Mouse (Mus musculus): ENCODE measurements around the gene Il7r. TPM values are rescaled to one million over a fixed set of nuclear protein-coding genes. Genes with fewer than 3 reads are reported as not detected.

Gene Il7r
- polyA plus RNA-seq, 1 experiment from 2014 or later: 0.13 TPM

DNA sequence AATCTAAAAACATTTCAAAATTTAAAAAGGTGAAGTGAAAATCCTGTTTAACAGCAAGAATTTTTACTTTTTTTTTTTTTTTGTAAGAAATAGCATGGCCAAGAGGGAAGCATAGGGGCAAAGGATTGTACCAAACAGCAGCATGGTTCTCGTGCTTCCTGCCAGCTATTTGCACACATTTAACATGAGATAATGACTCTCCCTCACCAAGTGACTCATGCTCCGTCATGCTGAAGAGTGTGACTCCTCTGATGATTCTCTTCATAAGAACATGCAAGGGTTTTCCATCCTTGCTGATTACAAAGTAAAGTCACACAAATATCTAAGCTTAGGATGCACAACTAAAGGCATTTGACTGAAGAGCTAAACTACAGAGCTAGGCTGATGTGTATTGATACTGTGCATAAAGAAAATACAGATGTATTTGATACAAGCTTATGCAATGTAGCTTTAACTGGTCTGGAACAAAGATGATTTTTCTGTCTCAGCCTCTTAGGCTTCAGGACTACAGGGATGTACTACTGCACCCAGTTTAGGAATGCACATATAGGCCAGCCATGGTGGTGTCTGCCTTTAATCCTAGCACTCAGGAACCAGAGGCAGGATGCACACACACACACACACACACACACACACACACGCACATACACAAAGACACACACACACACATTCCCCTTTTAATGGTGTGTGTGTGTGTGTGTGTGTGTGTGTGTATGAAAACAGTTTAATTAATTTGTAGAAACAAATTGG, 1.6 kb downstream of the Il7r start:
- no peak overlapping the region for H3K4me2 ChIP-seq (ENCODE audit: low read length)
- ATAC-seq (replicated peaks; ENCODE audit: low FRiP score, low read depth) (no peak), DNase-seq (ENCODE audit: low spot score) (no peak)
- no peaks in the 10 kb centered on the region for H3K9me3 ChIP-seq (replicated peaks; ENCODE audit: low read length)
- WGBS: 84% methylated on average over 3 of the region's 3 CpGs
- no peaks in the 10 kb centered on the region for H3K27me3 ChIP-seq (ENCODE audit: insufficient read depth, low read length)
- no peak overlapping the region for H3K9ac ChIP-seq (ENCODE audit: low read depth, low read length)
- no peaks in the 10 kb centered on the region for H3K36me3 ChIP-seq (ENCODE audit: insufficient read depth, low read length)
- TF ChIP-seq CTCF (IDR thresholded peaks at IDR 0.05; ENCODE audit: low read depth): no peak
- no peaks in the 10 kb centered on the region for H3K4me1 ChIP-seq (replicated peaks; ENCODE audit: insufficient read depth, low read length)
- no peak overlapping the region for H3K4me3 ChIP-seq (replicated peaks; ENCODE audit: low read depth, low read length)
- no peak overlapping the region for H3K27ac ChIP-seq

DNA sequence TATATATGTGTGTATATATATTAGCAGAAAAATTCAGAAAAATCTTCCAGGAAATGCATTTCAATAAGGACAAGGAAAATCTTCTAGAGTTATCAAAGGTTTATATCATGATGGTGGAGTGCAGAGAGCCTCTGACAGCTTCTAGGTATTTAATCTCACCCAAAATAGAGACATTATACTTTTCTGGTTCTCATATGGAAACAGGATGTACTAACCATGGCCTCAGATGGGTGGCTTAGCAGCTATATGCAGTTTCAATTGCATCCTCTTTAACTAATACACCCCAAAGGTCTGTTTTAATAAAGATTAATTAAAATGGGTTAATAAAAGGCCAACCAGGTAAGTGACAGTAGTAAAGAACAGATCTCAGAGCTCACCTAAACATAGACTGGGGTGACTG, 3.6 kb downstream of the Il7r start:
- Histone ChIP-seq H3K4me3 (replicated peaks; ENCODE audit: low read depth, low read length) (no peak overlapping the region), H3K9ac (ENCODE audit: low read depth, low read length) (no peak overlapping the region), H3K4me2 (ENCODE audit: low read length) (no peak overlapping the region), H3K4me1 (replicated peaks; ENCODE audit: insufficient read depth, low read length) (no peaks in the 10 kb centered on the region), H3K9me3 (replicated peaks; ENCODE audit: low read length) (no peaks in the 10 kb centered on the region), H3K27ac (no peak overlapping the region), H3K27me3 (ENCODE audit: insufficient read depth, low read length) (no peaks in the 10 kb centered on the region), H3K36me3 (ENCODE audit: insufficient read depth, low read length) (no peaks in the 10 kb centered on the region)
- DNase-seq (ENCODE audit: low spot score) (no peak), ATAC-seq (replicated peaks; ENCODE audit: low FRiP score, low read depth) (no peak)
- TF ChIP-seq CTCF (IDR thresholded peaks at IDR 0.05; ENCODE audit: low read depth): no peak

DNA sequence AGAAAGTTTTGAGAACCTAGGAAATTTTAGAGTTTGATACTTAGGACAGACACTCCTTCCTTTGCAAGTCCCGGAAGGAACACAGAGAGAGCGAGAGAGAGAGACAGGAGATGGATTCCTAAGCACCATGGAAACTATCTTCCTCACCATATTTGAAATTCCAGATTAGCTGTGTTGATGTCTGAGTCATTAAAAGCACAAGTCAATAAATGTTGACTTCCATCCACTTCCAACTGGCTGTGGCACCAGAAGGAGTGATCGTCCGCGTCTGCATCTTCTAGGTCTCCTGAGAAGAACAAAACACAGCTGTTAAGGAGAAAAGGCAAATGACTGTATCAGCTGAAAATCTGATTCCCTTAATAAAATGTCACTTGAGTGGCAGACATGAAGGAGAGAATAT, 5.1 kb downstream of the Il7r start:
- no peaks in the 10 kb centered on the region for H3K27me3 ChIP-seq (ENCODE audit: insufficient read depth, low read length)
- ATAC-seq (replicated peaks; ENCODE audit: low FRiP score, low read depth) (no peak), DNase-seq (ENCODE audit: low spot score) (no peak)
- no peaks in the 10 kb centered on the region for H3K36me3 ChIP-seq (ENCODE audit: insufficient read depth, low read length)
- no peak overlapping the region for H3K9ac ChIP-seq (ENCODE audit: low read depth, low read length)
- 81% methylated on average over 5 of the region's 5 CpGs for WGBS
- no peaks in the 10 kb centered on the region for H3K4me1 ChIP-seq (replicated peaks; ENCODE audit: insufficient read depth, low read length)
- H3K9me3 ChIP-seq (replicated peaks; ENCODE audit: low read length): no peaks in the 10 kb centered on the region
- H3K4me3 ChIP-seq (replicated peaks; ENCODE audit: low read depth, low read length): no peak overlapping the region
- H3K27ac ChIP-seq: no peak overlapping the region
- TF ChIP-seq CTCF (IDR thresholded peaks at IDR 0.05; ENCODE audit: low read depth): no peak
- H3K4me2 ChIP-seq (ENCODE audit: low read length): no peak overlapping the region

DNA sequence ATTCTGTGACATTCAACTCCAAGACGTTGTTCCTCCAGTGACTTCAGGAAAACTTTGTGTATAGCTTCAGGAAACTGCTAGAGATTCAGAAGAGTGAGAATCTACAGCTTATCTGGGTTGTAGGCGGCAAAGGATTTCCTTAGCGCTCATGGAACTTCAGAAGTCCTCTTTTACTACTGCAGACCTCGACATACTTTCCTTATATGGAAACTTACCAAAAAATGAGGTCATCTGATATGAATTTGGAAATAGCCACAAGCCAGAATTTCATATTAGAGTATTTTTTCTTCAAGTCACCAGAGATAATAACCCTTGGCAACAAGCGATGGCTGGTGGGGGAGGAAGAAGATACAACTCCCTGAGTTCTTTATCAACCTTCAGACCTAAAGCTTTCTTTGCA, 6.0 kb downstream of the Il7r start:
- Histone ChIP-seq H3K4me2 (ENCODE audit: low read length) (no peak overlapping the region), H3K4me3 (replicated peaks; ENCODE audit: low read depth, low read length) (no peak overlapping the region), H3K27me3 (ENCODE audit: insufficient read depth, low read length) (no peaks in the 10 kb centered on the region), H3K9me3 (replicated peaks; ENCODE audit: low read length) (no peaks in the 10 kb centered on the region), H3K36me3 (ENCODE audit: insufficient read depth, low read length) (no peaks in the 10 kb centered on the region), H3K27ac (no peak overlapping the region), H3K9ac (ENCODE audit: low read depth, low read length) (no peak overlapping the region), H3K4me1 (replicated peaks; ENCODE audit: insufficient read depth, low read length) (no peaks in the 10 kb centered on the region)
- no peak for TF ChIP-seq CTCF (IDR thresholded peaks at IDR 0.05; ENCODE audit: low read depth)
- 71% methylated on average over 5 of the region's 5 CpGs for WGBS
- ATAC-seq (replicated peaks; ENCODE audit: low FRiP score, low read depth) (no peak), DNase-seq (ENCODE audit: low spot score) (no peak)

DNA sequence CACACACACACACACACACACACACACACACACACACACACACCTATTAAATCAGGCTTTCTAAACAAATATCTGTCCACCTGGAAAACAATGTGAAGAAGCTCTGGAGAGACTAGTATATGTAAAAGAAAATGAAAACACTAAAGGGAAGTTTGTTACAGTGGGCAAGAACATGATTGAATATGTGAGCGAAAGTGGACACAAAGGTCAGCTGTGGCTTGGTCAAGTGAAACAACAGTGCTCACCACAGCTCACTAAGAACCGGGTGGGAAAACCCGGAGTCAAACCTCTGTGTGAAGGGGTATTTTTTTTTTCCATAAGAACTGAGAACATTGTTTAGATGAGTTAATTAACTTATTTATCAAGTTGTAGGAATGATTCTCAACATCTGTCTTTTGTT, 6.9 kb downstream of the Il7r start:
- H3K4me3 ChIP-seq (replicated peaks; ENCODE audit: low read depth, low read length): no peak overlapping the region
- 64% methylated on average over 3 of the region's 3 CpGs for WGBS
- H3K4me2 ChIP-seq (ENCODE audit: low read length): no peak overlapping the region
- H3K4me1 ChIP-seq (replicated peaks; ENCODE audit: insufficient read depth, low read length): no peaks in the 10 kb centered on the region
- no peaks in the 10 kb centered on the region for H3K27me3 ChIP-seq (ENCODE audit: insufficient read depth, low read length)
- H3K9me3 ChIP-seq (replicated peaks; ENCODE audit: low read length): no peaks in the 10 kb centered on the region
- DNase-seq (ENCODE audit: low spot score): no peak
- TF ChIP-seq CTCF (IDR thresholded peaks at IDR 0.05; ENCODE audit: low read depth): no peak
- H3K36me3 ChIP-seq (ENCODE audit: insufficient read depth, low read length): no peaks in the 10 kb centered on the region
- ATAC-seq (replicated peaks; ENCODE audit: low FRiP score, low read depth): no peak
- H3K9ac ChIP-seq (ENCODE audit: low read depth, low read length): no peak overlapping the region
- no peak overlapping the region for H3K27ac ChIP-seq

DNA sequence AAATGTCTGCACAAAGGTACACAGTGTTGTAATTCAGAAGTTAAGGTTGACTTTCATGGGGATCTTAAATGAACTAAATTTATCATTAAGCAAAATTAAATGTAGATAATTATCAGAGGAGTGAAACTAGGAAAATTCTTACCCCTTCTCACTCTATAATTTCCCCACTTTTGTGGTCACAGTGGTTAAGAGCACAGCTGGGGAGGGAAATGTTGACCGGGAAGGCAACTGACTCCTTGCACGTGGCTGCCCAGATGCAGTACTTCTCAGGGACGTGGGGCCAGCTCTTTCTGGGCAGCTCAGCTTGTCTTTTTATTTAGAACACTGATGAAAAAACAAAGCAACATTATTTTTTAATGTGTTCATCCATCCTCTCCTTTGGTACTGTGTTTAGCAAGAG, 37.9 kb downstream of the Il7r start:
- Histone ChIP-seq H3K9me3 (replicated peaks; ENCODE audit: low read length) (no peaks in the 10 kb centered on the region), H3K4me1 (replicated peaks; ENCODE audit: insufficient read depth, low read length) (no peaks in the 10 kb centered on the region), H3K4me2 (ENCODE audit: low read length) (no peak overlapping the region), H3K9ac (ENCODE audit: low read depth, low read length) (no peak overlapping the region), H3K36me3 (ENCODE audit: insufficient read depth, low read length) (no peaks in the 10 kb centered on the region), H3K4me3 (replicated peaks; ENCODE audit: low read depth, low read length) (no peak overlapping the region), H3K27ac (no peak overlapping the region), H3K27me3 (ENCODE audit: insufficient read depth, low read length) (no peaks in the 10 kb centered on the region)
- WGBS: 75% methylated on average over 3 of the region's 3 CpGs
- no peak for DNase-seq (ENCODE audit: low spot score)
- TF ChIP-seq CTCF (IDR thresholded peaks at IDR 0.05; ENCODE audit: low read depth): no peak
- no peak for ATAC-seq (replicated peaks; ENCODE audit: low FRiP score, low read depth)
